Mouse (Mus musculus) kidney, adult 2 months (tissue): ENCODE measurements around the gene Cep78. TPM values are rescaled to one million over a fixed set of nuclear protein-coding genes. Genes with fewer than 3 reads are reported as not detected.

Experiments used
- DNase-seq: peaks from one replicate; pipeline ENCODE4 v3.0.0; 2021
- H3K27ac ChIP-seq: fragments of 200-500 bp; 2 replicates; pipeline ENCODE4 v1.5.1; 2012; ENCODE audit warnings: low read depth, low read length, control low read depth, inconsistent platforms; ENCODE audit not compliant: insufficient read depth
- H3K27me3 ChIP-seq: fragments of 200-500 bp; replicated peaks from 2 replicates; pipeline ENCODE4 v1.6.1; 2012; ENCODE audit warnings: mild to moderate bottlenecking, moderate library complexity, low read length, inconsistent platforms; ENCODE audit not compliant: control insufficient read depth, insufficient read depth
- H3K36me3 ChIP-seq: fragments of 200-500 bp; 2 replicates; pipeline ENCODE4 v1.6.1; 2012; ENCODE audit warnings: mild to moderate bottlenecking, moderate library complexity, low read length, inconsistent platforms; ENCODE audit not compliant: control insufficient read depth, insufficient read depth
- H3K4me1 ChIP-seq: fragments of 200-500 bp; 2 replicates; pipeline ENCODE4 v1.6.1; 2011; ENCODE audit warnings: low read length; ENCODE audit not compliant: control insufficient read depth, insufficient read depth
- H3K4me3 ChIP-seq: fragments of 200-500 bp; 2 replicates; pipeline ENCODE4 v1.5.1; 2011; ENCODE audit warnings: mild to moderate bottlenecking, low read depth, low read length, control low read depth; ENCODE audit not compliant: insufficient read depth
- CTCF ChIP-seq: fragments of 200-500 bp; conservative IDR thresholded peaks from 2 replicates; pipeline ENCODE4 v1.5.1; 2011; ENCODE audit warnings: low read depth, mild to moderate bottlenecking, control low read depth, low read length, moderate library complexity, mixed read lengths; ENCODE audit not compliant: insufficient read depth, insufficient read length
- POLR2A ChIP-seq: fragments of 200-500 bp; IDR thresholded peaks from one replicate; pipeline ENCODE4 v1.6.1; 2011; ENCODE audit warnings: low read depth, low read length, control low read depth
- WGBS: fragments of 180-500 bp; shearing (Covaris S2); methylation state at CpG from one replicate; pipeline ENCODE4 v1.1.7; 2018; 5-methylcytosine and 5-hydroxymethylcytosine counted together
- polyA plus RNA-seq: library from polyadenylated mRNA; depleted of rRNA; stranded (reverse); fragments of >200 nt; gene quantifications from 2 replicates; pipeline ENCODE4 v1.2.3, GENCODE M21; 2012

The Cep78 gene
- polyA plus RNA-seq, 1 experiment = 1.6 TPM

GRCm38 (mm10) chr19:15990102-15990501 lies 5.3 kb upstream of the Cep78 start:
- no peak for DNase-seq
- H3K27me3 ChIP-seq = no peaks in the 10 kb centered on the region
- no peaks in the 10 kb centered on the region for H3K4me1 ChIP-seq
- H3K36me3 ChIP-seq = no peaks in the 10 kb centered on the region
- H3K27ac ChIP-seq = no peak overlapping the region
- TF ChIP-seq POLR2A (no peak), CTCF (no peak)
- 75% methylated on average over 1 of the region's 1 CpGs for WGBS
- H3K4me3 ChIP-seq = no peak overlapping the region

DNA sequence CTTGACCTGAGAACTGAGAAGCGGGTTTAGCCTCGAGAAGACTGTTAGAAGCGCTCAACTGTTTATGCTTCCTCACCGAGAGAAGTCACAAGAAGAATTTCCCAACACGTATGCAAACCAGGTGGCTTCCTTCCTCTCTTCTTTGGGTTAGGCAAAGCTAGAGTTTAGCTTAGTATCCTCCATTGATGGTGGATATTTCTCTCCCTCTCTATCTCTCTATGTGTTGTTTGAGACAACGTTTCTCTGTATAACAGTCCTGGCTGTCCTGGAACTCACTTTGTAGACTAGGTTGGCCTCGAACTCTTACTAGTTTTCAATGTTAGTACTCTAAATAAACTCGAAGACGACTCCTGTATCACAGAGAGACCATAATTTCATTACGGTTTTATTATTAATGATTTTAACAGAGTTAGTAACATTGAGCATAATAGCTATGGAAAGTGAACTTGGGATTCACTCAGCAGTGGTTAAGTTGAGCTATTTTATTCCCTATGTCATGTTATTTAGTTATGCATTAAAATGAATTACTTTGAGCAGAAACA lies 454 bp upstream of the Cep78 start:
- Histone ChIP-seq H3K27me3 (no peaks in the 10 kb centered on the region), H3K27ac (no peak overlapping the region), H3K4me3 (peak overlapping the region; percentile 80), H3K4me1 (no peaks in the 10 kb centered on the region), H3K36me3 (no peaks in the 10 kb centered on the region)
- no peak for DNase-seq
- WGBS = 30% methylated on average over 10 of the region's 10 CpGs
- TF ChIP-seq POLR2A (no peak), CTCF (no peak)

DNA sequence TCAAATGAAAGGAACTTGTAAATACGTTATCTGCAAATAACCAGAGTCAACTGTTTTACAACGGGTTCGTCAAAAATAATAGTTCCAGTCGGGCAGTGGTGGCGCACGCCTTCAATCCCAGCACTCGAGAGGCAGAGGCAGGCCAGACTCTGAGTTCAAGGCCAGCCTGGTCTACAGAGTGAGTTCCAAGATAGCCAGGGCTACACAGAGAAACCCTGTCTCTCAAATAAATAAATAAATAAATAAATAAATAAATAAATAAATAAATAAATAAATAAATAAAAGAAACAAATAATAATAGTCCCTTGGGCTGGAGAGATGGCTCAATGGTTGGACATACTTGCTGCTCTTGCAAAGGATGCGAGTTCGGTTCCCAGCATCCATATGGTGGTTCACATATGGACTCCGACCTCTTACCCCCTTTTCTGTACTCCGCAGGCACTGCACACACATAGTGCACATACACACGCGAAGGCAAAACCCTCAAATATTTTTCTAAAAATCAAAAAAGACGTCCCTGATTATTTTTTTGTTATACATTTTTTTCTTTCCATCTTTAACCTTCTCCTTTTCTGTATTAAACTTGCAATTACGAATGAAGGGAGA lies 947 bp downstream of the Cep78 start:
- DNase-seq = no peak
- no peaks in the 10 kb centered on the region for H3K36me3 ChIP-seq
- H3K4me1 ChIP-seq = no peaks in the 10 kb centered on the region
- TF ChIP-seq POLR2A (no peak), CTCF (no peak)
- peak overlapping the region; percentile 80 for H3K4me3 ChIP-seq
- 59% methylated on average over 15 of the region's 15 CpGs for WGBS
- H3K27ac ChIP-seq = no peak overlapping the region
- H3K27me3 ChIP-seq = no peaks in the 10 kb centered on the region

DNA sequence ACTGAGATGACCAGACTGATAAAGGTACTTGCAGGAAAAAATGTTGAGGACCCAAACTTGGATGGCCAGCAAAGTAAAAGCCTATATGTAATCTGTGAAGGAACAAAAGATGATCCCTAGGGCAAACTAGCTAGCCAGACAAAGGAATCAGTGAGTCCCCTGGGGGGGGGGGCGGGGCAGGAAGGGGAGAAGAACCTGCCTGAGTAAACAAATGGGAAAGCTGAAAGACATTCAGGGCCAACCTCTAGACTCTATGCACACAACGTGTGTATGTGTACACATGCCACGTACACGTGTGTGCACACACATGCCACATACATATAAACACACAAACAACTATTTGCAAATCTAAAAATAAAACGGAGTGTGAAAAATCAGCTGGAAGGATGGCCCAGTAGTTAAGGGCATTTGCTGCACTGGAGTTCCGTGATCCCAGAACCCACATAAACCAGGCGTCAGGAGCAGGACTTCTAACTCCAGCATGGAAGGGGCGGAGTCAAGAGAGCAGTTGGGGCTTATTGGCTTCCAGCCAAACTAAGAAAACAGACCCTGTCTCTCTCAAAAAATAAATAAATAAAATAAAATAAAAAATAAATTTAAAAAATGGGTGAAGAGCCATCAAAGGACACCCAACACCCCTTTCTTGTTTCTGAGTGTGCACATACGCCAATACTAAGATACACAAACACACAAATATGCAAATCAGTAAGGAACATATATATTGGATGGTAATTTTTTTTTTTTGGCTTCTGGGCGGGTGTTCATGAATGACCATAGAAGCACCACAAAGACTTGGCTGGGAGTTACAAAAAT lies 1.7 kb downstream of the Cep78 start:
- WGBS = 82% methylated on average over 10 of the region's 10 CpGs

GRCm38 (mm10) chr19:15981861-15982260 lies 2.9 kb downstream of the Cep78 start:
- H3K27me3 ChIP-seq = no peaks in the 10 kb centered on the region
- DNase-seq = peak; percentile 73
- 20% methylated on average over 4 of the region's 4 CpGs for WGBS
- H3K27ac ChIP-seq = no peak overlapping the region
- no peak overlapping the region for H3K4me3 ChIP-seq
- TF ChIP-seq CTCF = peak; percentile 54
- TF ChIP-seq POLR2A = no peak
- H3K36me3 ChIP-seq = no peaks in the 10 kb centered on the region
- no peaks in the 10 kb centered on the region for H3K4me1 ChIP-seq

More for the DNA sequence above, 1.7 kb downstream of the Cep78 start:
- Histone ChIP-seq H3K27me3 (no peaks in the 10 kb centered on the region), H3K36me3 (no peaks in the 10 kb centered on the region), H3K4me1 (no peaks in the 10 kb centered on the region), H3K27ac (no peak overlapping the region), H3K4me3 (no peak overlapping the region)
- DNase-seq = no peak
- TF ChIP-seq CTCF = no peak
- no peak for TF ChIP-seq POLR2A

- no peaks in the 10 kb centered on the region; the same call in 1 of the 2 replicates for H3K36me3 ChIP-seq
- H3K27ac ChIP-seq = no peak overlapping the region
- H3K4me1 ChIP-seq = no peaks in the 10 kb centered on the region
- WGBS = 71% methylated on average over 4 of the region's 4 CpGs
- no peaks in the 10 kb centered on the region for H3K27me3 ChIP-seq
- no peak overlapping the region for H3K4me3 ChIP-seq
- no peak for DNase-seq
- TF ChIP-seq POLR2A (no peak), CTCF (no peak)
Observed at GRCm38 (mm10) chr19:15973365-15973764, 11.4 kb downstream of the Cep78 start.

- Histone ChIP-seq H3K27me3 (no peaks in the 10 kb centered on the region), H3K27ac (no peak overlapping the region), H3K4me1 (no peaks in the 10 kb centered on the region), H3K36me3 (no peaks in the 10 kb centered on the region), H3K4me3 (no peak overlapping the region)
- TF ChIP-seq CTCF = peak; percentile 84
- no peak for TF ChIP-seq POLR2A
- peak; percentile 69 for DNase-seq
- WGBS = 27% methylated on average over 3 of the region's 3 CpGs
Observed at GRCm38 (mm10) chr19:15965082-15965481, 19.7 kb downstream of the Cep78 start.
